Mouse (Mus musculus) heart, postnatal 0 days (tissue): ENCODE measurements at regions not wholly inside any gene's neighbourhood (a gene's known extent, or its start where the extent isn't known, plus 50 kb on each side); places are given as distances from the start of the nearest gene placed in this dataset.

Source experiments
- CTCF ChIP-seq: IDR thresholded peaks from 2 replicates; pipeline ENCODE4 v1.5.1; 2016; ENCODE audit warnings: antibody characterized with exemption, control low read depth, low read depth
- EP300 ChIP-seq: IDR thresholded peaks from 2 replicates; pipeline ENCODE4 v1.6.1; 2016; ENCODE audit warnings: antibody characterized with exemption, low read depth

- TF ChIP-seq CTCF (peak; percentile 43), EP300 (no peak)
Observed at GRCm38 (mm10) chr16:78644710-78645109, 68.2 kb upstream of the D16Ertd472e start.
